Mouse (Mus musculus) erythroblast, embryonic 14.5 days (primary cell): ENCODE measurements around the gene Polr1d.

Experiments
- GATA1 ChIP-seq: IDR thresholded peaks from 2 replicates; pipeline ENCODE4 v1.6.1; 2012; ENCODE audit warnings: low read length, inconsistent platforms, mixed read lengths
- TAL1 ChIP-seq: IDR thresholded peaks from 3 replicates; pipeline ENCODE4 v1.6.1; 2012; ENCODE audit warnings: low read length, inconsistent platforms, mixed read lengths

DNA sequence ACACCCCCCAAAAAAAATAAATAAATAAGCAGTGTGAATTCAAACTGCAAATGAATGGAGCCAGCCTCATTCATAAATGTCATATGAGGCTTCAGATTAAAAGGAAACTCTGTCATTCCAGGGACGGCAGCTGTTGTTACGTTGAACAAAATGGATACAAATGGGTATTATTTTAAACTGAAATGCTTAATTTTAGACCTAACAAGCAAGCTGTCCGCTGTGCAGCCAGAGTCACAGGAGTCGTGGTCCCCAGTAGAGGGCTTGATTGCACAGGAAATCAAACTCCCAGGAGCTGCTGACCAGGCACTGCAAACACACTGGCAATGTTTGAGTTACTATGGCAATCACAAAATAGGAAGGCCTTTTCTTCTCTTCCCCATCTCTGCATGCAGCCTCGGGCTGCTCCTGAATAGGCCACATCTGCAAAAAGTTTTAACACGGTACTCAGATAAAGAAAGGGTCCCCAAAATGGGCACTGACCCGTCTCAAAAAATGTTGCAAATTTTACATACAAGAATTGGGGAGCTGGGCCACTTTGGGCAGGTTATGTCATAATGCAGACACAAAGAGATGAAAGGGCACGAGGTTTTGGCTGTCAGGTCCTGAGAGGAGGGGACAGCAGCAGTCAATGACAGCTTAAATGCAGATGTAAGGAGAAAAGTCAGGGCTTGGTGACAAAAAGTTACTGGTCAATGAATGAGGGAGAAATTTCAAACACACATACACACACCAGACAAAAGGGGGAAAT, 57.7 kb downstream of the Polr1d start:
- TF ChIP-seq GATA1 (no peak), TAL1 (no peak)
